Mouse (Mus musculus) small intestine, adult 2 months (tissue): Measurements from ENCODE around the gene Irx6.

Experiments
- CTCF ChIP-seq: fragments of 200-500 bp; IDR thresholded peaks from 2 replicates; pipeline ENCODE4 v1.5.1; 2012; ENCODE audit warnings: low read depth, mild to moderate bottlenecking, control low read depth, inconsistent platforms, low read length, moderate library complexity, mixed read lengths; ENCODE audit not compliant: insufficient replicate concordance, insufficient read length; ENCODE audit errors: extremely low read depth
- POLR2A ChIP-seq: fragments of 200-500 bp; IDR thresholded peaks from 2 replicates; pipeline ENCODE4 v1.6.1; 2012; ENCODE audit warnings: low read depth, mild to moderate bottlenecking, control low read depth, inconsistent platforms, low read length, moderate library complexity

- TF ChIP-seq CTCF: no peak
- no peak for TF ChIP-seq POLR2A
These were observed 24.3 kb downstream of the Irx6 start for GRCm38 (mm10) chr8:92698411-92698810.
